Mouse (Mus musculus): Measurements from ENCODE around the gene Qtrt1.
A peak's percentile ranks its signal among the peaks of the same experiment; 100 is the strongest.

GRCm38 (mm10) chr9:21438219-21438618 lies 26.6 kb downstream of the Qtrt1 start:
- TF ChIP-seq CTCF (IDR thresholded peaks at IDR 0.05) (no peak), EP300 (IDR thresholded peaks at IDR 0.05) (peak; percentile 81)
